Mouse (Mus musculus): ENCODE data around the gene Alkbh2. TPM values are rescaled to one million over a fixed set of nuclear protein-coding genes. Genes with fewer than 3 reads are reported as not detected.
A peak's percentile ranks its signal among the peaks of the same experiment; 100 is the strongest.

Gene Alkbh2
- polyA plus RNA-seq (2016; fragmentation: Nextera tagmentation; extraction: Ambion mirVana) = 7.0 and 7.6 TPM in 2 replicates

- Histone ChIP-seq H3K27me3 (no peaks in the 10 kb centered on the region), H3K4me3 (peak within 1 kb of the TSS; percentile 59), H3K27ac (peak within 1 kb of the TSS; percentile 76), H3K9me3 (replicated peaks) (no peaks in the 10 kb centered on the region), H3K36me3 (peaks cover 32% of the 10 kb centered on the region), H3K9ac (peak within 1 kb of the TSS; percentile 75), H3K4me2 (replicated peaks) (peak within 1 kb of the TSS; percentile 90), H3K4me1 (peaks cover 17% of the 10 kb centered on the region)
- ATAC-seq (ENCODE audit: low FRiP score) = peak; percentile 38
- WGBS = 1% methylated on average over 69 of the region's 69 CpGs
Observed at GRCm38 (mm10) chr5:114127374-114128349, at the start of gene Alkbh2. Gene Alkbh2 (minus strand): TSS chr5:114128218.

DNA sequence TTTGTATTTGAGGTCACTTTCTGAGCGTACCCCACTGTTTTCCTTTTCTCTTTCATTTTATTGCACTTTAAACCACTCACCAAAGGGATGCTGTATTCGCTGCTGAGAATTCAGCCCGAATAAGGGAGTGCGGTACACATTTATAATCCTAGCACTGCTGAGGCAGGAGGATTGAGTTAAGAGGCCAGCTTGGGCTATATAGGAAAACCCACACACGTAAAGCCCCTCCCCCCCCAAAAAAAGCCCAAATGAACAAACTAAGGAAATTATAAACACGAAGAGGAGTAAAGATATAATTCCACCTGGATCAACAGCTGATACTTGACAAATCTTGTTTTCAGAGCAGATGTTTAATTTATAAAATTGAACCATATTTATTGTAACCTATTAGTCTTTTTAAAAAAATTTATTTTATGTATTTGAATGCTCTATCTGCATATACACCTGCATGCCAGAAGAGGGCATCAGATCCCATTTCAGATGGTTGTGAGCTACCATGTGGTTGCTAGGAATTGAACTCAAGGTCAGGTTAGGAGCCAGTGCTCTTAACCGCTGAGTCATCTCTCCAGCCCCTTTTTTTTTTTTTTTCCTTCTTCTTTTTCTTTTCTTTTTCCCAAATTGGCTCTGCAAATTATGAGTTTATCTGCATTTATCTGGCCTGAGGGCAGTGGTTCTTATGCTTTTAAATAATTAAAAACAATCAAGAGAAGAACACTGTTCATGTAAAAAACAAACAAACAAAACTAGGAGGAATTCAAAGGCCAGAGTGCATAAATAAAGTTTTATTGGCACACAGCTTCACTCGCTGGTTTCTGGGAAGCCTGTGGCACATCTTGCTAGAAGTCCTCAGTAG lies 48.8 kb upstream of the Alkbh2 start:
- H3K9me3 ChIP-seq (replicated peaks) = no peaks in the 10 kb centered on the region
- H3K27me3 ChIP-seq = peaks cover 24% of the 10 kb centered on the region
- no peaks in the 10 kb centered on the region for H3K36me3 ChIP-seq
- peak overlapping the region; percentile 63 for H3K4me2 ChIP-seq (replicated peaks)
- WGBS = 62% methylated on average over 8 of the region's 8 CpGs
- H3K9ac ChIP-seq = no peak overlapping the region
- no peak for ATAC-seq (ENCODE audit: low FRiP score)
- peaks cover 8% of the 10 kb centered on the region for H3K4me1 ChIP-seq
- no peak overlapping the region for H3K27ac ChIP-seq
- H3K4me3 ChIP-seq = peak overlapping the region; percentile 37; the same call in 1 of the 2 replicates

GRCm38 (mm10) chr5:114175596-114176171 lies 47.7 kb upstream of the Alkbh2 start:
- H3K4me2 ChIP-seq (replicated peaks) = peak overlapping the region; percentile 63
- H3K36me3 ChIP-seq = no peaks in the 10 kb centered on the region
- under 1% methylated on average over 24 of the region's 26 CpGs for WGBS
- H3K27ac ChIP-seq = no peak overlapping the region
- ATAC-seq (ENCODE audit: low FRiP score) = peak; percentile 73
- H3K9me3 ChIP-seq (replicated peaks) = no peaks in the 10 kb centered on the region
- no peak overlapping the region; the same call in 1 of the 2 replicates for H3K9ac ChIP-seq
- peak overlapping the region; percentile 37 for H3K4me3 ChIP-seq
- peaks cover 8% of the 10 kb centered on the region for H3K4me1 ChIP-seq
- peaks cover 24% of the 10 kb centered on the region for H3K27me3 ChIP-seq

- Histone ChIP-seq H3K36me3 (no peaks in the 10 kb centered on the region), H3K4me3 (no peak overlapping the region), H3K9me3 (replicated peaks) (no peaks in the 10 kb centered on the region), H3K27me3 (peaks cover 24% of the 10 kb centered on the region), H3K4me1 (peaks cover 8% of the 10 kb centered on the region), H3K4me2 (replicated peaks) (0 out of 2 replicates have a peak overlapping the region, but pooled peaks have one; percentile 12), H3K9ac (no peak overlapping the region), H3K27ac (no peak overlapping the region)
- no peak for ATAC-seq (ENCODE audit: low FRiP score)
- WGBS = 18% methylated on average over 16 of the region's 16 CpGs
Observed at GRCm38 (mm10) chr5:114174639-114175038, 46.6 kb upstream of the Alkbh2 start.

- no peak for ATAC-seq (ENCODE audit: low FRiP score)
- Histone ChIP-seq H3K36me3 (no peaks in the 10 kb centered on the region), H3K27me3 (peaks cover 24% of the 10 kb centered on the region), H3K4me1 (peaks cover 8% of the 10 kb centered on the region), H3K4me3 (no peak overlapping the region), H3K9me3 (replicated peaks) (no peaks in the 10 kb centered on the region), H3K9ac (no peak overlapping the region), H3K4me2 (replicated peaks) (no peak overlapping the region), H3K27ac (no peak overlapping the region)
- 31% methylated on average over 16 of the region's 16 CpGs for WGBS
Observed at GRCm38 (mm10) chr5:114173877-114174581, 46.0 kb upstream of the Alkbh2 start.

GRCm38 (mm10) chr5:114173458-114173857 lies 45.4 kb upstream of the Alkbh2 start:
- Histone ChIP-seq H3K27me3 (peaks cover 24% of the 10 kb centered on the region), H3K27ac (no peak overlapping the region), H3K4me1 (peaks cover 8% of the 10 kb centered on the region), H3K36me3 (no peaks in the 10 kb centered on the region), H3K4me2 (replicated peaks) (no peak overlapping the region), H3K9me3 (replicated peaks) (no peaks in the 10 kb centered on the region), H3K9ac (no peak overlapping the region), H3K4me3 (no peak overlapping the region)
- WGBS = 75% methylated on average over 7 of the region's 7 CpGs
- no peak for ATAC-seq (ENCODE audit: low FRiP score)

DNA sequence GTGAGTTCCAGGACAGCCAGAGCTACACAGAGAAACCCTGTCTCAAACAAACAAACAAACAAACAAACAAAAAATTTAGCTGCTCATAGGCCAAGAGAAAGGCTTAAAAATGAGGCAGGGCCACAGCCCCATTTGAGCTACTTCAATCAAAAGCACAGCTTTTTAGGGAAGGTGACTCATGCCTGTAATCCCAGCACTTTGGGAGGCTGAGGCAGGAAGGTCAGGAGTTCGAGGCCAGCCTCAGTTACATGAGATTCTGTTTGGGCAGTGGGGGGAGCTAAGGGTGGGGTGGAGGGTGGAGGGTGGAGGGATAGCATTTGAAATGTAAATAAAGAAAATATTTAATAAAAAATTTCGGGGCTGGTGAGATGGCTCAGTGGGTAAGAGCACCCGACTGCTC lies 44.9 kb upstream of the Alkbh2 start:
- no peak for ATAC-seq (ENCODE audit: low FRiP score)
- Histone ChIP-seq H3K36me3 (no peaks in the 10 kb centered on the region), H3K4me3 (no peak overlapping the region), H3K27ac (no peak overlapping the region), H3K27me3 (peaks cover 24% of the 10 kb centered on the region), H3K4me2 (replicated peaks) (no peak overlapping the region), H3K9ac (no peak overlapping the region), H3K4me1 (peaks cover 8% of the 10 kb centered on the region), H3K9me3 (replicated peaks) (no peaks in the 10 kb centered on the region)
- WGBS = 87% methylated on average over 3 of the region's 3 CpGs

- Histone ChIP-seq H3K27me3 (peaks cover 15% of the 10 kb centered on the region), H3K9ac (no peak overlapping the region), H3K4me1 (no peaks in the 10 kb centered on the region), H3K36me3 (no peaks in the 10 kb centered on the region), H3K4me3 (no peak overlapping the region), H3K27ac (no peak overlapping the region), H3K9me3 (replicated peaks) (no peaks in the 10 kb centered on the region), H3K4me2 (replicated peaks) (no peak overlapping the region)
- WGBS = 85% methylated on average over 7 of the region's 7 CpGs
- no peak for ATAC-seq (ENCODE audit: low FRiP score)
Observed at GRCm38 (mm10) chr5:114170345-114170744, 42.3 kb upstream of the Alkbh2 start.

- ATAC-seq (ENCODE audit: low FRiP score) = no peak
- Histone ChIP-seq H3K4me2 (replicated peaks) (no peak overlapping the region), H3K27me3 (no peaks in the 10 kb centered on the region; the same call in 1 of the 2 replicates), H3K27ac (no peak overlapping the region), H3K36me3 (no peaks in the 10 kb centered on the region), H3K4me3 (no peak overlapping the region), H3K9me3 (replicated peaks) (no peaks in the 10 kb centered on the region), H3K9ac (no peak overlapping the region), H3K4me1 (no peaks in the 10 kb centered on the region)
- WGBS = 79% methylated on average over 6 of the region's 6 CpGs
Observed at GRCm38 (mm10) chr5:114163117-114163696, 35.2 kb upstream of the Alkbh2 start.

DNA sequence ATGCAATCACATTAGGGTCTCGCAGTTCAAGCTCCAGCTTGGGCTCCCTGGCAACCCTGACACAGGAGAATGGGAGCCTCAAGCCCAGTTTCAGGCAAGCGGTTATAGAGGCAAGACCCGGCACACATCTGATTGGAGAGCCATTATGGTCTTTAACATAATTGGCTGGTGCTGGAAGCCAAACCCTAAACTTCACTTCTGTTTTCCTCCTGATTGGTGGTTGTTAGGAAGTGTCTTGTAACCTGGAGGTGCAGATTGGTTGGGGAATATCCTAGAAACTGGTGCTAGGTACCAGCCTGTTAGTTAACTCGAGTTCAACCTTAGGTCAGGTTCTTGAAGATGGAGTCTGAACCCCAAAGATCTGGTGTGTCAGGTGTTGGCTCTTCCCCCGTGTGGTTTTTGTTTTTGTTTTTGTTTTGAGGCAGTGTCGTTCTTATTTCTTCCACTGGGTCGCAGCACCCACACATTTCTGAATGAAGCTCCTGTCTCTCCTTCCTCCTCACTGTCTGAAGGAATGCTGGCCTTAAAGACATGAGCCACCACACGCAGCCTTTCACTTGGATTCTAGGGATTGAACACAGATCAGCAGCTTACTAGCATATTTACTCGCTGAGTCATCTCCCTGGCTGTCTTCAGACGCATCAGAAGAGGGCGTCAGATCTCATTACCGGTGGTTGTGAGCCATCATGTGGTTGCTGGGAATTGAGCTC lies 34.2 kb upstream of the Alkbh2 start:
- Histone ChIP-seq H3K9ac (no peak overlapping the region), H3K4me2 (replicated peaks) (no peak overlapping the region), H3K27me3 (no peaks in the 10 kb centered on the region; the same call in 1 of the 2 replicates), H3K4me3 (no peak overlapping the region), H3K27ac (no peak overlapping the region), H3K4me1 (no peaks in the 10 kb centered on the region), H3K36me3 (no peaks in the 10 kb centered on the region), H3K9me3 (replicated peaks) (no peaks in the 10 kb centered on the region)
- ATAC-seq (ENCODE audit: low FRiP score) = no peak
- WGBS = 59% methylated on average over 12 of the region's 12 CpGs

DNA sequence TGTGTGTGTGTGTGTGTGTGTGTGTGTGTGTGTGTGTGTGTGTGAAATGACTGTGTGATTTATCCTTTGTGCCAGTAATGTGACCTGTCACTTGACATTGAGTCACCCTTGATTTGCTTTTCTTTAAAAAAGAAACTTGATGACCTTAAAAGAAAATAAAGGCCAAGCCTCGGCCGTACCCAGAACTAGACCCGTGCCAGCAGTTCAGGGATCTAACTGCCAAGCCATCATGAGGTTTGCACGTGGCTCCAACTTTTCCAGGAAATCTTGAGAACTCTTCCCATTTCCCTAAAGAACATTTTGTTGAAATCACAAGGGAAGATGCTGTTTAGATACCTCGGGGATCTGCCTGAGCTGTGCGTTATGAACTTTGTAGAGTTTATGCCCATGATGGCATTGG lies 33.4 kb upstream of the Alkbh2 start:
- Histone ChIP-seq H3K27ac (no peak overlapping the region), H3K36me3 (no peaks in the 10 kb centered on the region), H3K9ac (no peak overlapping the region), H3K4me1 (no peaks in the 10 kb centered on the region), H3K27me3 (no peaks in the 10 kb centered on the region; the same call in 1 of the 2 replicates), H3K9me3 (replicated peaks) (no peaks in the 10 kb centered on the region), H3K4me3 (no peak overlapping the region), H3K4me2 (replicated peaks) (no peak overlapping the region)
- 84% methylated on average over 6 of the region's 6 CpGs for WGBS
- no peak for ATAC-seq (ENCODE audit: low FRiP score)
